Mouse (Mus musculus): ENCODE data around the gene Znrf1. TPM values are rescaled to one million over a fixed set of nuclear protein-coding genes. Genes with fewer than 3 reads are reported as not detected.

The Znrf1 gene
- polyA plus RNA-seq, 1 experiment: 237 TPM

GRCm38 (mm10) chr8:111512941-111513340 lies 23.0 kb upstream of the Znrf1 start:
- peak; percentile 26 for DNase-seq (ENCODE audit: low read depth)
- no peak for TF ChIP-seq CTCF (IDR thresholded peaks at IDR 0.05; ENCODE audit: borderline replicate concordance, extremely low read depth, insufficient read depth, insufficient read length)
- TF ChIP-seq POLR2A (IDR thresholded peaks at IDR 0.05; ENCODE audit: borderline replicate concordance, extremely low read depth, insufficient read depth, insufficient read length, poor library complexity, severe bottlenecking): no peak

DNA sequence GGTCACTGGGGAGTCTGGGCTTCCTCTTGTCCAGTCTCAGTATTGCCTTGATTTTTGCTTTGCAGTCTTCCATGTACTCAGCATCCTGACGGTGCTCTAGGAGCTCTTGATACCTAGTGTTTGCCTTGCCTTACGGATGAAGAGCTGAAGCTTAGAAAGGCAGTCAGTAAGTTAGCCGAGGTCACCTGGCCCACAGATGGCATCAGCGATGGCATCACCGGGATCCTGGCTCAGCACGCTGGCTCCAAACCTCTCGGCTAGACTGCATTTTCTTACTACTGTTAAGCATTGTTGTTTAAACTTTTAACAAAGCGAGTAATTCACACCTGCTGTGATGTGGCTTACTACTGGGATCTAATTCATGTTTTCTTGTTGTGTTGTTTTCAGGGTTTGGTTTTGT lies 22.5 kb upstream of the Znrf1 start:
- TF ChIP-seq POLR2A (IDR thresholded peaks at IDR 0.05; ENCODE audit: borderline replicate concordance, extremely low read depth, insufficient read depth, insufficient read length, poor library complexity, severe bottlenecking): no peak
- no peak for TF ChIP-seq CTCF (IDR thresholded peaks at IDR 0.05; ENCODE audit: borderline replicate concordance, extremely low read depth, insufficient read depth, insufficient read length)
- DNase-seq (ENCODE audit: low read depth): no peak

- TF ChIP-seq CTCF (IDR thresholded peaks at IDR 0.05; ENCODE audit: borderline replicate concordance, extremely low read depth, insufficient read depth, insufficient read length): no peak
- no peak for TF ChIP-seq POLR2A (IDR thresholded peaks at IDR 0.05; ENCODE audit: borderline replicate concordance, extremely low read depth, insufficient read depth, insufficient read length, poor library complexity, severe bottlenecking)
Observed at GRCm38 (mm10) chr8:111516451-111517035, 19.4 kb upstream of the Znrf1 start.

DNA sequence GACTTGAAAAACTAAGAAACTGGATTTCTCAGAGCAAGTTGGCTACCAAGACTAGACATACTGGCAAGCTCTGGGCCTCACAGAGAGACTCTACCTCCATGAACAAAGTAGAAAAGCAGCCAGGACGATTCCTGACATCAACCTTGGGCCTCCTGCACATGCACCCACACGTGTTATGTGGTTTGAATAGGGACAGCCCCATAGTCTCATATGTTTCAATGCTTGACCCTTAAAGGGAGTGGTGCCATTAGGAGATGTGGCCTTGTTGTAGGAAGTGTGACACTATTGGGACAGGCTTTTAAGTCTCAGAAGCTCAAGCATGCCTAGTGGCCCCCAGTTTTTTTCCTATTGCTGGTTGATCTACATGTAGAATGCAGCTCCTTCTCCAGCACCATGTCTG lies 18.4 kb upstream of the Znrf1 start:
- no peak for TF ChIP-seq POLR2A (IDR thresholded peaks at IDR 0.05; ENCODE audit: borderline replicate concordance, extremely low read depth, insufficient read depth, insufficient read length, poor library complexity, severe bottlenecking)
- TF ChIP-seq CTCF (IDR thresholded peaks at IDR 0.05; ENCODE audit: borderline replicate concordance, extremely low read depth, insufficient read depth, insufficient read length): no peak

More at GRCm38 (mm10) chr8:111516451-111517035, 19.4 kb upstream of the Znrf1 start:
- peak; percentile 59 for DNase-seq (ENCODE audit: low read depth)

DNA sequence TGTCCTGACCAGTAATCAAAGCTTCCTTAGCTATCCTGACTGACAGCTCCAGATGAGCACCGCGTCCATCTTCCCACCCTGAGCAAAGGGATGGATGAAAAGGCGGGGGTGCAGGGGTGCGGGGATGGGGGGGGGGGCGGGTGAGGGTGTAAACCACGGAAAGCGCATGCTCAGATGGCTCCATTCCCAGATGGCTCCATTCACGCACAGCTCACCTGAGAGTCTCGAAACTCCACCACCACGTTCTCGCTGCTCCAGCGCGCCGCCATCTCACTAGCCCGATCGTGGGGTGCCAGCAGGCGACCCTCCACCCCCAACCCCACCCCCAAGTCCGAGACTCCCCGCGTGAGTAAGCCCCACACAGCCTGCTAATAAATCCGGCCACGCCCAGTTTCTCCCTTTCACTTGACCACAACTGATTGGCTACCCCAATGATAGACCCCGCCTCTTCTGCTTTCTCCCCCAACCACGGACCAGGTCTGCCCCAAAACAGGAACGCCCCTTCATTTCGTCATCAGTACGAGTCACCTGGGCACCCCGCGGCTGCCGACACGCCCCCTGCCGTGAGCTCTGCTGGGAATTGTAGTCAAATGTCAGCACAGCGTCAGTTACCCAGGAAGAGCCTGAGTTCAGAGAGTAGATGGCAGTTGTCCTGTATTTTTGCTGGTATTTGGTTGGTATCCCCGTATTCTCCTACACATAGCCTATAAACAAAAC lies 14.0 kb upstream of the Znrf1 start, which contains the start of gene Wdr59:
Gene Wdr59, minus strand, starts transcription at position 380 of the 717 bp plus-strand sequence.
- peak; percentile 99 for DNase-seq (ENCODE audit: low read depth)
- TF ChIP-seq POLR2A (IDR thresholded peaks at IDR 0.05; ENCODE audit: borderline replicate concordance, extremely low read depth, insufficient read depth, insufficient read length, poor library complexity, severe bottlenecking) (no peak), CTCF (IDR thresholded peaks at IDR 0.05; ENCODE audit: borderline replicate concordance, extremely low read depth, insufficient read depth, insufficient read length) (no peak)

More for the DNA sequence above, 18.4 kb upstream of the Znrf1 start:
- DNase-seq (ENCODE audit: low read depth): no peak

- TF ChIP-seq POLR2A (IDR thresholded peaks at IDR 0.05; ENCODE audit: borderline replicate concordance, extremely low read depth, insufficient read depth, insufficient read length, poor library complexity, severe bottlenecking): no peak
- no peak for TF ChIP-seq CTCF (IDR thresholded peaks at IDR 0.05; ENCODE audit: borderline replicate concordance, extremely low read depth, insufficient read depth, insufficient read length)
- DNase-seq (ENCODE audit: low read depth): no peak
Observed at GRCm38 (mm10) chr8:111526403-111527024, 9.4 kb upstream of the Znrf1 start.

DNA sequence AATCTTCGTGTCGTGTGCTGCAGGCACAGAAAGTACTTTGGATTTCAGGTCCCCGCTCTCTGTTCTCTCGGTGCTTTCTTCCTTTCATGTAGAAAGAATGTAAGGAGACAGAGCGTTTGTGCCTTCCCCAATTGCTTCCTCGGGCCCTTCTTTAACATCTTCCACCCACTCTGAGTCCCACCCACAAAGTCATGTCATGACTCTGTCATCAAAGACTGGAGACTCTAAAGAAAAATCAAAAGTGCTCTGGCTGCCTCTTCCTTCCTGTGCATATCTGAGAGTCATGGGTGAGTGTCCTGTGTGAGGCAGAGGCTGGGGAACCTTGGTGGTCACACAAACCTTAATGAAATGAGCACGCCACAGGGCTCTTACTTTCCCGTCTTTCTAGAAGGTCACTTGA lies 8.7 kb upstream of the Znrf1 start:
- no peak for TF ChIP-seq POLR2A (IDR thresholded peaks at IDR 0.05; ENCODE audit: borderline replicate concordance, extremely low read depth, insufficient read depth, insufficient read length, poor library complexity, severe bottlenecking)
- TF ChIP-seq CTCF (IDR thresholded peaks at IDR 0.05; ENCODE audit: borderline replicate concordance, extremely low read depth, insufficient read depth, insufficient read length): no peak
- DNase-seq (ENCODE audit: low read depth): no peak

GRCm38 (mm10) chr8:111528071-111528470 lies 7.8 kb upstream of the Znrf1 start:
- DNase-seq (ENCODE audit: low read depth): no peak
- TF ChIP-seq POLR2A (IDR thresholded peaks at IDR 0.05; ENCODE audit: borderline replicate concordance, extremely low read depth, insufficient read depth, insufficient read length, poor library complexity, severe bottlenecking) (no peak), CTCF (IDR thresholded peaks at IDR 0.05; ENCODE audit: borderline replicate concordance, extremely low read depth, insufficient read depth, insufficient read length) (no peak)

- DNase-seq (ENCODE audit: low read depth): no peak
- no peak for TF ChIP-seq POLR2A (IDR thresholded peaks at IDR 0.05; ENCODE audit: borderline replicate concordance, extremely low read depth, insufficient read depth, insufficient read length, poor library complexity, severe bottlenecking)
- no peak for TF ChIP-seq CTCF (IDR thresholded peaks at IDR 0.05; ENCODE audit: borderline replicate concordance, extremely low read depth, insufficient read depth, insufficient read length)
Observed at GRCm38 (mm10) chr8:111531191-111531590, 4.7 kb upstream of the Znrf1 start.

DNA sequence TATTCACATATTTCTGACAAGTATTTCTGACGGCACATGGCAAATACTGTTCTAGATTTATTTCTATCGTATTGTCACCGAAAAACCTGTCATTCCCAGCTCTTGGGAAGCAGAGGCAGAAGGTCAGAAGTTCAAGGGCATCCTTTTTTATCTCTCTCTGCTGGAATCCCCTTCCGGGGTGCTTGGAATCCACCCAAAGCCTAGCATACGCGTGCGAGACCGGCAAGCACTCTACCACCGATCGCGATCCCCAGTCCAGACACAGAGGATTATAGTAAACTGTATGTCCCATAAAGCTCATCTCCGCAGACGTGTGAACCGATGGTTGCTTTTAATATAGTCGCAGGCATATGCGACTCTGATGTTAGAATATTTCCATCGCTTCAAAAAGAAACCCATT lies 4.3 kb upstream of the Znrf1 start:
- DNase-seq (ENCODE audit: low read depth): no peak
- TF ChIP-seq POLR2A (IDR thresholded peaks at IDR 0.05; ENCODE audit: borderline replicate concordance, extremely low read depth, insufficient read depth, insufficient read length, poor library complexity, severe bottlenecking) (no peak), CTCF (IDR thresholded peaks at IDR 0.05; ENCODE audit: borderline replicate concordance, extremely low read depth, insufficient read depth, insufficient read length) (no peak)

DNA sequence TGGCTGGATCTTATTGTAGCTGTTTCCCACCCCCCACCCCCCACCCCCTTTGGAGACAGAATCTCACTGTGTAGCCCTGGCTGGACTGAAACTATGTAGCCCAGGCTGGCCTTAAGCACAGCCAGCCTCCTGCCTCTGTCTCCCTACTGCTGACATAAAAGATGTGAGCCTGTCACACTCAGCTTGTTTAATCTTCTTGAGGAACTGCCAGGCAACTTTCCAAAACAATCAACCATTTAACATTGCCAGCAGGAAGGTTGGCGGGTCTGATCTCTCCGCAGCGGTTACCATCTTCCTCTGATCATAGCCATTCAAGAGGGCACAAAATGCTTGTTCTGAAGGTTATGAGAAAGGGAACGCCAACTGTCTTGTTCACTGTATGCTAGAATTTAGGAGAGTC lies 2.4 kb upstream of the Znrf1 start:
- peak; percentile 29 for DNase-seq (ENCODE audit: low read depth)
- TF ChIP-seq POLR2A (IDR thresholded peaks at IDR 0.05; ENCODE audit: borderline replicate concordance, extremely low read depth, insufficient read depth, insufficient read length, poor library complexity, severe bottlenecking): no peak
- TF ChIP-seq CTCF (IDR thresholded peaks at IDR 0.05; ENCODE audit: borderline replicate concordance, extremely low read depth, insufficient read depth, insufficient read length): no peak

Data from brain, embryonic 14.5 days (tissue).